Mouse (Mus musculus): ENCODE data around the gene Susd5. TPM values are rescaled to one million over a fixed set of nuclear protein-coding genes. Genes with fewer than 3 reads are reported as not detected.
"Not testable (repeated sequence)": the region's sequence is repeated elsewhere in the genome, so short reads cannot be mapped to it uniquely, and the experiment has no call there.

The Susd5 gene
- polyA plus RNA-seq, 1 experiment from 2014 or later: 0.46 TPM

- no peak overlapping the region for H3K4me3 ChIP-seq (ENCODE audit: low read depth, low read length)
- no peak for ATAC-seq (ENCODE audit: insufficient read depth)
- WGBS: 41% methylated on average over 6 of the region's 6 CpGs
- no peak for DNase-seq
- H3K36me3 ChIP-seq (ENCODE audit: insufficient read depth): no peaks in the 10 kb centered on the region
- H3K4me1 ChIP-seq (ENCODE audit: insufficient read depth): no peaks in the 10 kb centered on the region
- no peak overlapping the region for H3K27ac ChIP-seq (ENCODE audit: low read depth)
- H3K4me2 ChIP-seq: no peak overlapping the region
- no peaks in the 10 kb centered on the region for H3K9me3 ChIP-seq (ENCODE audit: low read depth, low read length)
- no peak overlapping the region for H3K9ac ChIP-seq
- no peaks in the 10 kb centered on the region for H3K27me3 ChIP-seq (ENCODE audit: insufficient read depth, low read length)
- TF ChIP-seq CTCF (IDR thresholded peaks at IDR 0.05; ENCODE audit: low read depth): no peak
Observed at GRCm38 (mm10) chr9:114069372-114069771, 12.4 kb downstream of the Susd5 start.

- Histone ChIP-seq H3K27ac (ENCODE audit: low read depth) (no peak overlapping the region), H3K27me3 (ENCODE audit: insufficient read depth, low read length) (no peaks in the 10 kb centered on the region), H3K4me2 (no peak overlapping the region), H3K4me3 (ENCODE audit: low read depth, low read length) (no peak overlapping the region), H3K36me3 (ENCODE audit: insufficient read depth) (no peaks in the 10 kb centered on the region), H3K4me1 (ENCODE audit: insufficient read depth) (no peaks in the 10 kb centered on the region), H3K9me3 (ENCODE audit: low read depth, low read length) (no peaks in the 10 kb centered on the region), H3K9ac (no peak overlapping the region)
- DNase-seq (no peak), ATAC-seq (ENCODE audit: insufficient read depth) (no peak)
- no peak for TF ChIP-seq CTCF (IDR thresholded peaks at IDR 0.05; ENCODE audit: low read depth)
- 82% methylated on average over 19 of the region's 19 CpGs for WGBS
Observed at GRCm38 (mm10) chr9:114073681-114074080, 16.7 kb downstream of the Susd5 start.

- no peak overlapping the region for H3K9ac ChIP-seq
- TF ChIP-seq CTCF (IDR thresholded peaks at IDR 0.05; ENCODE audit: low read depth): no peak
- no peaks in the 10 kb centered on the region for H3K36me3 ChIP-seq (ENCODE audit: insufficient read depth)
- no peak overlapping the region for H3K4me3 ChIP-seq (ENCODE audit: low read depth, low read length)
- no peak for DNase-seq
- ATAC-seq (ENCODE audit: insufficient read depth): no peak
- 69% methylated on average over 3 of the region's 3 CpGs for WGBS
- no peak overlapping the region for H3K4me2 ChIP-seq
- H3K9me3 ChIP-seq (ENCODE audit: low read depth, low read length): no peaks in the 10 kb centered on the region
- no peak overlapping the region for H3K27ac ChIP-seq (ENCODE audit: low read depth)
- no peaks in the 10 kb centered on the region for H3K4me1 ChIP-seq (ENCODE audit: insufficient read depth)
- no peaks in the 10 kb centered on the region for H3K27me3 ChIP-seq (ENCODE audit: insufficient read depth, low read length)
Observed at GRCm38 (mm10) chr9:114086422-114086821, 29.5 kb downstream of the Susd5 start.

- Histone ChIP-seq H3K9ac (no peak overlapping the region), H3K36me3 (ENCODE audit: insufficient read depth) (no peaks in the 10 kb centered on the region), H3K4me1 (ENCODE audit: insufficient read depth) (no peaks in the 10 kb centered on the region), H3K9me3 (ENCODE audit: low read depth, low read length) (no peaks in the 10 kb centered on the region), H3K4me3 (ENCODE audit: low read depth, low read length) (no peak overlapping the region), H3K4me2 (no peak overlapping the region), H3K27me3 (ENCODE audit: insufficient read depth, low read length) (no peaks in the 10 kb centered on the region), H3K27ac (ENCODE audit: low read depth) (no peak overlapping the region)
- WGBS: 76% methylated on average over 11 of the region's 11 CpGs
- no peak for TF ChIP-seq CTCF (IDR thresholded peaks at IDR 0.05; ENCODE audit: low read depth)
- ATAC-seq (ENCODE audit: insufficient read depth) (no peak), DNase-seq (no peak)
Observed at GRCm38 (mm10) chr9:114087106-114087815, 30.3 kb downstream of the Susd5 start.

GRCm38 (mm10) chr9:114088885-114089284 is 31.9 kb downstream of the Susd5 start:
- not testable (repeated sequence) for DNase-seq; H3K36me3 ChIP-seq (ENCODE audit: insufficient read depth); H3K9ac ChIP-seq; H3K4me1 ChIP-seq (ENCODE audit: insufficient read depth); H3K27ac ChIP-seq (ENCODE audit: low read depth); H3K4me2 ChIP-seq; H3K4me3 ChIP-seq (ENCODE audit: low read depth, low read length); H3K9me3 ChIP-seq (ENCODE audit: low read depth, low read length); ATAC-seq (ENCODE audit: insufficient read depth); H3K27me3 ChIP-seq (ENCODE audit: insufficient read depth, low read length)
- 86% methylated on average over 6 of the region's 6 CpGs for WGBS

GRCm38 (mm10) chr9:114092188-114092587 is 35.2 kb downstream of the Susd5 start:
- TF ChIP-seq CTCF (IDR thresholded peaks at IDR 0.05; ENCODE audit: low read depth): peak; percentile 57
- H3K27me3 ChIP-seq (ENCODE audit: insufficient read depth, low read length); H3K9ac ChIP-seq; H3K4me2 ChIP-seq; H3K9me3 ChIP-seq (ENCODE audit: low read depth, low read length); H3K4me1 ChIP-seq (ENCODE audit: insufficient read depth); H3K4me3 ChIP-seq (ENCODE audit: low read depth, low read length); H3K36me3 ChIP-seq (ENCODE audit: insufficient read depth); H3K27ac ChIP-seq (ENCODE audit: low read depth): not testable (repeated sequence)
- ATAC-seq (ENCODE audit: insufficient read depth) (peak; percentile 44), DNase-seq (peak; percentile 77)
- 16% methylated on average over 9 of the region's 9 CpGs for WGBS

GRCm38 (mm10) chr9:114094854-114095253 is 37.9 kb downstream of the Susd5 start:
- Histone ChIP-seq H3K36me3 (ENCODE audit: insufficient read depth) (no peaks in the 10 kb centered on the region), H3K4me1 (ENCODE audit: insufficient read depth) (no peaks in the 10 kb centered on the region), H3K4me2 (no peak overlapping the region), H3K9ac (no peak overlapping the region), H3K4me3 (ENCODE audit: low read depth, low read length) (no peak overlapping the region), H3K27ac (ENCODE audit: low read depth) (no peak overlapping the region), H3K27me3 (ENCODE audit: insufficient read depth, low read length) (no peaks in the 10 kb centered on the region), H3K9me3 (ENCODE audit: low read depth, low read length) (no peaks in the 10 kb centered on the region)
- no peak for ATAC-seq (ENCODE audit: insufficient read depth)
- no peak for TF ChIP-seq CTCF (IDR thresholded peaks at IDR 0.05; ENCODE audit: low read depth)
- WGBS: 91% methylated on average over 2 of the region's 2 CpGs
- DNase-seq: no peak
